Mouse (Mus musculus) spleen, adult 2 months (tissue): ENCODE data around the gene Celsr2.

ENCODE experiments used
- CTCF ChIP-seq: fragments of 200-500 bp; IDR thresholded peaks from 2 replicates; pipeline ENCODE4 v1.5.1; 2011; ENCODE audit warnings: mild to moderate bottlenecking, inconsistent platforms; ENCODE audit not compliant: insufficient read depth, insufficient read length, insufficient replicate concordance; ENCODE audit errors: extremely low read depth
- POLR2A ChIP-seq: fragments of 200-500 bp; IDR thresholded peaks from 2 replicates; pipeline ENCODE4 v1.6.1; 2011; ENCODE audit warnings: low read depth, low read length, inconsistent platforms

- TF ChIP-seq POLR2A (no peak), CTCF (no peak)
Measured at GRCm38 (mm10) chr3:108415831-108416223, 475 bp upstream of the Celsr2 start.
